Mouse (Mus musculus): ENCODE results near the gene Hist1h1a. TPM values are rescaled to one million over a fixed set of nuclear protein-coding genes. Genes with fewer than 3 reads are reported as not detected.

The Hist1h1a gene
- polyA plus RNA-seq, 1 experiment from 2014 or later: 3.2 TPM

- H3K9ac ChIP-seq (ENCODE audit: low read depth, low read length): no peak within 1 kb of the TSS
- WGBS: 82% methylated on average over 15 of the region's 15 CpGs
- no peaks in the 10 kb centered on the region for H3K27me3 ChIP-seq (replicated peaks; ENCODE audit: control insufficient read depth, insufficient read depth, low read length)
- no peaks in the 10 kb centered on the region for H3K4me1 ChIP-seq (ENCODE audit: control insufficient read depth, insufficient read depth, low read length)
- no peak within 1 kb of the TSS for H3K4me3 ChIP-seq (ENCODE audit: low read depth, low read length)
- no peaks in the 10 kb centered on the region for H3K9me3 ChIP-seq (ENCODE audit: control insufficient read depth, low read length)
- no peak within 1 kb of the TSS for H3K4me2 ChIP-seq (ENCODE audit: low read depth, low read length)
- DNase-seq (ENCODE audit: low spot score) (no peak), ATAC-seq (ENCODE audit: low read depth) (no peak)
- H3K36me3 ChIP-seq (ENCODE audit: control insufficient read depth, insufficient read depth, low read length): no peaks in the 10 kb centered on the region
- H3K27ac ChIP-seq (replicated peaks; ENCODE audit: low read depth, low read length): no peak within 1 kb of the TSS
These were observed 43.1 kb downstream of the Hist1h1a start, which contains the start of gene Slc17a2 for GRCm38 (mm10) chr13:23806422-23807052. Slc17a2 (plus strand) TSS chr13:23806993.

Small RNAs within 50 kb of the gene (microRNA-seq; reads per million reads assigned to microRNA genes)
- gene Gm44314 (ENCODE audit: borderline number of aligned reads) (not detected), gene Gm44484 (ENCODE audit: borderline number of aligned reads) (not detected)

Other genes with a start within 250 kb of the Hist1h1a start
- 5.1 and 5.6 TPM in 2 replicates for gene Hist1h4h, start 232.6 kb upstream of the Hist1h1a start, polyA plus RNA-seq (2014; fragmentation: Nextera tagmentation; extraction: Ambion mirVana)
- 5.2 and 7.0 TPM in 2 replicates for gene Hist1h2af, start 229.8 kb upstream of the Hist1h1a start, polyA plus RNA-seq (2014; fragmentation: Nextera tagmentation; extraction: Ambion mirVana)
- gene Hist1h3g, start 228.2 kb upstream of the Hist1h1a start, polyA plus RNA-seq (2014; fragmentation: Nextera tagmentation; extraction: Ambion mirVana): 3.7 and 4.1 TPM in 2 replicates
- gene Hist1h2bh, start 220.3 kb upstream of the Hist1h1a start, polyA plus RNA-seq (2014; fragmentation: Nextera tagmentation; extraction: Ambion mirVana): 0.76 and 0.77 TPM in 2 replicates
- gene Hist1h3f, start 219.6 kb upstream of the Hist1h1a start, polyA plus RNA-seq (2014; fragmentation: Nextera tagmentation; extraction: Ambion mirVana): 0.71 and 1.0 TPM in 2 replicates
- gene Hist1h4f, start 212.0 kb upstream of the Hist1h1a start, polyA plus RNA-seq (2014; fragmentation: Nextera tagmentation; extraction: Ambion mirVana): 0.84 and 0.88 TPM in 2 replicates
- 0.60 TPM in 2 replicates for gene Hist1h1d, start 210.4 kb upstream of the Hist1h1a start, polyA plus RNA-seq (2014; fragmentation: Nextera tagmentation; extraction: Ambion mirVana)
- gene Hist1h3e, start 201.3 kb upstream of the Hist1h1a start, polyA plus RNA-seq (2014; fragmentation: Nextera tagmentation; extraction: Ambion mirVana): 4.4 and 6.1 TPM in 2 replicates
- 93.4 and 108 TPM in 2 replicates for gene Hist1h2ae, start 192.4 kb upstream of the Hist1h1a start, polyA plus RNA-seq (2014; fragmentation: Nextera tagmentation; extraction: Ambion mirVana)
- 5.1 and 5.3 TPM in 2 replicates for gene Hist1h2bg, start 192.3 kb upstream of the Hist1h1a start, polyA plus RNA-seq (2014; fragmentation: Nextera tagmentation; extraction: Ambion mirVana)
- 3.6 and 4.1 TPM in 2 replicates for gene Hist1h2bf, start 189.5 kb upstream of the Hist1h1a start, polyA plus RNA-seq (2014; fragmentation: Nextera tagmentation; extraction: Ambion mirVana)
- 1.6 and 2.8 TPM in 2 replicates for gene Hist1h2ad, start 189.3 kb upstream of the Hist1h1a start, polyA plus RNA-seq (2014; fragmentation: Nextera tagmentation; extraction: Ambion mirVana)
- gene Hist1h3d, start 187.9 kb upstream of the Hist1h1a start, polyA plus RNA-seq (2014; fragmentation: Nextera tagmentation; extraction: Ambion mirVana): 5.2 and 7.2 TPM in 2 replicates
- 74.5 and 84.0 TPM in 2 replicates for gene Hist1h4d, start 182.1 kb upstream of the Hist1h1a start, polyA plus RNA-seq (2014; fragmentation: Nextera tagmentation; extraction: Ambion mirVana)
- gene Hist1h2be, start 142.5 kb upstream of the Hist1h1a start, polyA plus RNA-seq (2014; fragmentation: Nextera tagmentation; extraction: Ambion mirVana): 1.5 and 2.2 TPM in 2 replicates
- gene Hist1h1e, start 141.1 kb upstream of the Hist1h1a start, polyA plus RNA-seq (2014; fragmentation: Nextera tagmentation; extraction: Ambion mirVana): 12.8 and 15.7 TPM in 2 replicates
- gene Hist1h2ac, start 79.7 kb upstream of the Hist1h1a start, polyA plus RNA-seq (2014; fragmentation: Nextera tagmentation; extraction: Ambion mirVana): 1.2 and 1.3 TPM in 2 replicates
- gene Hist1h2bc, start 79.5 kb upstream of the Hist1h1a start, polyA plus RNA-seq (2014; fragmentation: Nextera tagmentation; extraction: Ambion mirVana): 52.7 and 78.2 TPM in 2 replicates
- 0.19 and 0.31 TPM in 2 replicates for gene Hist1h1t, start 67.9 kb upstream of the Hist1h1a start, polyA plus RNA-seq (2014; fragmentation: Nextera tagmentation; extraction: Ambion mirVana)
- 5.7 and 5.8 TPM in 2 replicates for gene Hist1h4c, start 65.2 kb upstream of the Hist1h1a start, polyA plus RNA-seq (2014; fragmentation: Nextera tagmentation; extraction: Ambion mirVana)
- 9.6 and 10.3 TPM in 2 replicates for gene Hfe, start 52.8 kb upstream of the Hist1h1a start, polyA plus RNA-seq (2014; fragmentation: Nextera tagmentation; extraction: Ambion mirVana)
- 36.1 and 37.8 TPM in 2 replicates for gene Hist1h1c, start 24.9 kb upstream of the Hist1h1a start, polyA plus RNA-seq (2014; fragmentation: Nextera tagmentation; extraction: Ambion mirVana)
- gene Hist1h3c, start 18.1 kb upstream of the Hist1h1a start, polyA plus RNA-seq (2014; fragmentation: Nextera tagmentation; extraction: Ambion mirVana): 5.1 and 7.5 TPM in 2 replicates
- gene Hist1h2bb, start 16.9 kb upstream of the Hist1h1a start, polyA plus RNA-seq (2014; fragmentation: Nextera tagmentation; extraction: Ambion mirVana): 1.2 and 2.1 TPM in 2 replicates
- gene Hist1h2ab, start 12.5 kb upstream of the Hist1h1a start, polyA plus RNA-seq (2014; fragmentation: Nextera tagmentation; extraction: Ambion mirVana): 30.2 and 32.6 TPM in 2 replicates
- 6.6 and 11.5 TPM in 2 replicates for gene Hist1h3b, start 11.4 kb upstream of the Hist1h1a start, polyA plus RNA-seq (2014; fragmentation: Nextera tagmentation; extraction: Ambion mirVana)
- gene Hist1h4b, start 6.7 kb upstream of the Hist1h1a start, polyA plus RNA-seq (2014; fragmentation: Nextera tagmentation; extraction: Ambion mirVana): 3.5 and 4.7 TPM in 2 replicates
- 0.68 and 0.74 TPM in 2 replicates for gene Hist1h4a, start 2.4 kb upstream of the Hist1h1a start, polyA plus RNA-seq (2014; fragmentation: Nextera tagmentation; extraction: Ambion mirVana)
- gene Hist1h3a, start 1.3 kb upstream of the Hist1h1a start, polyA plus RNA-seq (2014; fragmentation: Nextera tagmentation; extraction: Ambion mirVana): 3.7 and 4.9 TPM in 2 replicates
- 0.31 TPM in 1 of 2 replicates, not detected in the other for gene Trim38, start 6.2 kb downstream of the Hist1h1a start, polyA plus RNA-seq (2014; fragmentation: Nextera tagmentation; extraction: Ambion mirVana)
- gene Slc17a2, start 43.3 kb downstream of the Hist1h1a start, polyA plus RNA-seq (2014; fragmentation: Nextera tagmentation; extraction: Ambion mirVana): not detected in 2 replicates
- gene Slc17a3, start 75.8 kb downstream of the Hist1h1a start, polyA plus RNA-seq (2014; fragmentation: Nextera tagmentation; extraction: Ambion mirVana): 0.52 and 0.56 TPM in 2 replicates
- not detected in 2 replicates for gene Slc17a1, start 104.1 kb downstream of the Hist1h1a start, polyA plus RNA-seq (2014; fragmentation: Nextera tagmentation; extraction: Ambion mirVana)
- 0.10 TPM in 1 of 2 replicates, not detected in the other for gene Slc17a4, start 151.3 kb downstream of the Hist1h1a start, polyA plus RNA-seq (2014; fragmentation: Nextera tagmentation; extraction: Ambion mirVana)
- not detected in 2 replicates for gene Hist1h2ba, start 170.5 kb downstream of the Hist1h1a start, polyA plus RNA-seq (2014; fragmentation: Nextera tagmentation; extraction: Ambion mirVana)
- not detected in 2 replicates for gene Hist1h2aa, start 170.8 kb downstream of the Hist1h1a start, polyA plus RNA-seq (2014; fragmentation: Nextera tagmentation; extraction: Ambion mirVana)
- gene Scgn, start 227.5 kb downstream of the Hist1h1a start, polyA plus RNA-seq (2014; fragmentation: Nextera tagmentation; extraction: Ambion mirVana): 0.32 and 0.38 TPM in 2 replicates